Mouse (Mus musculus) CH12.LX (cell line): ENCODE data around the gene 4933402D24Rik. TPM values are rescaled to one million over a fixed set of nuclear protein-coding genes. Genes with fewer than 3 reads are reported as not detected.

Experiments
- DNase-seq: peaks from one replicate; pipeline ENCODE4 v3.0.0-alpha.2; 2013; ENCODE audit errors: extremely low read depth
- H3K27ac ChIP-seq: 2 replicates; pipeline ENCODE4 v1.5.1; 2012; ENCODE audit warnings: low read depth, mild to moderate bottlenecking, control low read depth, moderate library complexity; ENCODE audit not compliant: insufficient read depth
- H3K27me3 ChIP-seq: replicated peaks from 2 replicates; pipeline ENCODE3; 2012; ENCODE audit warnings: inconsistent platforms
- H3K36me3 ChIP-seq, 2 experiments: replicated peaks in 1 of 2; 2 replicates each; pipeline versions ENCODE3 to v1.6.1; 2012; ENCODE audit warnings: inconsistent platforms in 1 of 2, low read length in 1 of 2, mild to moderate bottlenecking in 1 of 2, mixed read lengths in 1 of 2, moderate library complexity in 1 of 2; ENCODE audit not compliant: control insufficient read depth in 1 of 2, insufficient read depth in 1 of 2
- H3K4me1 ChIP-seq, 2 experiments: 2 replicates each; pipeline ENCODE4 v1.6.1; 2012; ENCODE audit warnings: inconsistent platforms in 1 of 2, moderate library complexity in 1 of 2; ENCODE audit not compliant: insufficient read depth in 2 of 2, control insufficient read depth in 1 of 2
- H3K4me2 ChIP-seq: 2 replicates; pipeline ENCODE4 v1.6.1; 2012; ENCODE audit warnings: low read depth, mild to moderate bottlenecking, control low read depth; ENCODE audit not compliant: poor library complexity, insufficient read depth, severe bottlenecking
- H3K4me3 ChIP-seq, 3 experiments: fragments of 150-350 bp in 1 of 3; sonication (generic) in 1 of 3; replicated peaks in 1 of 3; 2 replicates each; pipeline versions ENCODE3 to v1.5.1; 2011 to 2012; ENCODE audit warnings: low read depth in 2 of 3, low read length in 2 of 3, mild to moderate bottlenecking in 2 of 3, moderate library complexity in 2 of 3, control low read depth in 1 of 3, improper control_type of control experiment in 1 of 3, inconsistent platforms in 1 of 3, mixed read lengths in 1 of 3; ENCODE audit not compliant: poor library complexity in 1 of 3
- H3K79me2 ChIP-seq: replicated peaks from 2 replicates; pipeline ENCODE4 v1.6.1; 2012; ENCODE audit warnings: mild to moderate bottlenecking, moderate library complexity; ENCODE audit not compliant: control insufficient read depth, poor library complexity, insufficient read depth, severe bottlenecking; ENCODE audit errors: extremely low read depth
- H3K9ac ChIP-seq: 2 replicates; pipeline ENCODE4 v1.6.1; 2012; ENCODE audit warnings: low read depth, mild to moderate bottlenecking, control low read depth, moderate library complexity; ENCODE audit not compliant: insufficient read depth
- H3K9me3 ChIP-seq: replicated peaks from 2 replicates; pipeline ENCODE3; 2012; ENCODE audit warnings: low read length, inconsistent platforms, mixed read lengths
- BHLHE40 ChIP-seq: IDR thresholded peaks from 2 replicates; pipeline ENCODE4 v1.6.1; 2011; ENCODE audit warnings: mild to moderate bottlenecking, low read depth, low read length, improper control_type of control experiment
- CHD1 ChIP-seq: IDR thresholded peaks from 2 replicates; pipeline ENCODE4 v1.6.1; 2012; ENCODE audit warnings: low read depth, low read length, improper control_type of control experiment, inconsistent platforms
- CTCF ChIP-seq, 2 experiments: IDR thresholded peaks in 1 of 2; conservative IDR thresholded peaks in 1 of 2; 2 replicates each; pipeline ENCODE4 v1.5.1; 2011 to 2012; ENCODE audit warnings: low read depth in 2 of 2, low read length in 2 of 2, improper control_type of control experiment in 1 of 2, inconsistent platforms in 1 of 2, mild to moderate bottlenecking in 1 of 2, moderate library complexity in 1 of 2
- E2F4 ChIP-seq: IDR thresholded peaks from 2 replicates; pipeline ENCODE4 v1.6.1; 2011; ENCODE audit warnings: low read depth, low read length, improper control_type of control experiment; ENCODE audit not compliant: insufficient replicate concordance
- ETS1 ChIP-seq: conservative IDR thresholded peaks from 2 replicates; pipeline ENCODE4 v1.6.1; 2012; ENCODE audit warnings: low read depth, mild to moderate bottlenecking, inconsistent platforms, low read length, improper control_type of control experiment, moderate library complexity
- IRF4 ChIP-seq: IDR thresholded peaks from 2 replicates; pipeline ENCODE4 v1.6.1; 2014; ENCODE audit warnings: low read depth, mild to moderate bottlenecking, inconsistent platforms, low read length, improper control_type of control experiment
- JUND ChIP-seq: conservative IDR thresholded peaks from 2 replicates; pipeline ENCODE4 v1.6.1; 2011; ENCODE audit warnings: low read depth, low read length, improper control_type of control experiment
- KAT2A ChIP-seq: IDR thresholded peaks from 2 replicates; pipeline ENCODE4 v1.6.1; 2012; ENCODE audit warnings: low read length, improper control_type of control experiment, inconsistent platforms; ENCODE audit not compliant: insufficient replicate concordance
- MAFK ChIP-seq: IDR thresholded peaks from 2 replicates; pipeline ENCODE4 v1.6.1; 2011; ENCODE audit warnings: low read length, improper control_type of control experiment; ENCODE audit not compliant: insufficient replicate concordance
- MAX ChIP-seq: IDR thresholded peaks from 2 replicates; pipeline ENCODE4 v1.6.1; 2011; ENCODE audit warnings: low read length, improper control_type of control experiment
- MAZ ChIP-seq: IDR thresholded peaks from 2 replicates; pipeline ENCODE4 v1.6.1; 2012; ENCODE audit warnings: low read depth, mild to moderate bottlenecking, inconsistent platforms, low read length, improper control_type of control experiment, moderate library complexity
- MXI1 ChIP-seq: IDR thresholded peaks from 2 replicates; pipeline ENCODE4 v1.6.1; 2011; ENCODE audit warnings: mild to moderate bottlenecking, low read depth, low read length, improper control_type of control experiment
- MYC ChIP-seq: IDR thresholded peaks from 2 replicates; pipeline ENCODE4 v1.6.1; 2011; ENCODE audit warnings: low read depth, mild to moderate bottlenecking, improper control_type of control experiment, low read length
- NRF1 ChIP-seq: IDR thresholded peaks from 2 replicates; pipeline ENCODE4 v1.6.1; 2014; ENCODE audit warnings: low read depth, mild to moderate bottlenecking, inconsistent platforms, low read length, improper control_type of control experiment, moderate library complexity
- PAX5 ChIP-seq: IDR thresholded peaks from 2 replicates; pipeline ENCODE4 v1.6.1; 2012; ENCODE audit warnings: low read length, inconsistent platforms, mixed read lengths
- RCOR1 ChIP-seq: conservative IDR thresholded peaks from 2 replicates; pipeline ENCODE4 v1.6.1; 2012; ENCODE audit warnings: low read depth, mild to moderate bottlenecking, inconsistent platforms, low read length, improper control_type of control experiment
- SIN3A ChIP-seq: IDR thresholded peaks from 2 replicates; pipeline ENCODE4 v1.6.1; 2012; ENCODE audit warnings: low read length, improper control_type of control experiment, inconsistent platforms
- SMC3 ChIP-seq: IDR thresholded peaks from 2 replicates; pipeline ENCODE4 v1.6.1; 2011; ENCODE audit warnings: low read depth, low read length, improper control_type of control experiment
- TBP ChIP-seq: conservative IDR thresholded peaks from 2 replicates; pipeline ENCODE4 v1.6.1; 2011; ENCODE audit warnings: low read depth, low read length, improper control_type of control experiment
- TCF12 ChIP-seq: IDR thresholded peaks from 2 replicates; pipeline ENCODE4 v1.6.1; 2014; ENCODE audit warnings: low read depth, mild to moderate bottlenecking, inconsistent platforms, low read length, improper control_type of control experiment
- UBTF ChIP-seq: IDR thresholded peaks from 2 replicates; pipeline ENCODE4 v1.6.1; 2012; ENCODE audit warnings: low read depth, mild to moderate bottlenecking, inconsistent platforms, low read length, improper control_type of control experiment, moderate library complexity
- USF1 ChIP-seq: IDR thresholded peaks from 2 replicates; pipeline ENCODE4 v1.6.1; 2014; ENCODE audit warnings: low read depth, mild to moderate bottlenecking, inconsistent platforms, low read length, improper control_type of control experiment
- USF2 ChIP-seq: conservative IDR thresholded peaks from 2 replicates; pipeline ENCODE4 v1.6.1; 2011; ENCODE audit warnings: low read depth, low read length, improper control_type of control experiment
- ZC3H11A ChIP-seq: IDR thresholded peaks from 2 replicates; pipeline ENCODE4 v1.6.1; 2012; ENCODE audit warnings: low read depth, mild to moderate bottlenecking, inconsistent platforms, low read length, improper control_type of control experiment
- ZKSCAN1 ChIP-seq: IDR thresholded peaks from 2 replicates; pipeline ENCODE4 v1.6.1; 2012; ENCODE audit warnings: low read depth, inconsistent platforms, low read length, improper control_type of control experiment, borderline replicate concordance
- ZMIZ1 ChIP-seq: IDR thresholded peaks from 2 replicates; pipeline ENCODE4 v1.6.1; 2012; ENCODE audit warnings: low read depth, mild to moderate bottlenecking, inconsistent platforms, low read length, improper control_type of control experiment
- dilution Hi-C: fragments of 300-500 bp; cut with MboI; formaldehyde crosslinking; loops from 2 replicates; pipeline ENCODE4 v1.14.3; 2020; ENCODE audit warnings: low sequenced_read_pairs; ENCODE audit not compliant: extremely low pct_unique_long_range_greater_than_20kb, extremely low pct_ligation_motif_present
- in situ Hi-C: fragments of 300-500 bp; cut with MboI; formaldehyde crosslinking; loops from 3 replicates; pipeline ENCODE4 v1.14.3; 2019; ENCODE audit warnings: low sequenced_read_pairs, low pct_ligation_motif_present, low pct_unique_long_range_greater_than_20kb, mixed read lengths
- polyA plus RNA-seq: library from polyadenylated mRNA; unstranded; fragments of >175 nt; gene quantifications from 2 replicates; pipeline ENCODE4 v1.2.1, GENCODE M21; 2012; ENCODE audit warnings: low read depth; ENCODE audit not compliant: insufficient read length
- total RNA-seq, 2 experiments: library from RNA; depleted of rRNA; stranded (reverse); fragments of 300-350 nt in 1 of 2; fragments of >200 nt in 1 of 2; gene quantifications; 2 replicates each; pipeline ENCODE4 v1.2.3; 2012 to 2014

4933402D24Rik gene
- total and polyA plus RNA-seq, 3 experiments = not detected

GRCm38 (mm10) chr1:63708876-63709275, 60.2 kb downstream of the 4933402D24Rik start:
- no peaks in the 10 kb centered on the region for H3K4me1 ChIP-seq
- H3K9ac ChIP-seq = no peak overlapping the region
- no peak for TF ChIP-seq MAZ
- no peak for TF ChIP-seq MAX
- TF ChIP-seq ETS1 = no peak
- no peak for TF ChIP-seq BHLHE40
- no peak for TF ChIP-seq MYC
- no peak for TF ChIP-seq PAX5
- TF ChIP-seq RCOR1 = no peak
- no peak for TF ChIP-seq E2F4
- no peak for TF ChIP-seq UBTF
- no peak for TF ChIP-seq CTCF (conservative IDR thresholded peaks at IDR 0.05 in 1 of 2, IDR thresholded peaks at IDR 0.05 in 1 of 2; ENCODE audit: low read depth in 2 of 2, low read length in 2 of 2)
- no peak for TF ChIP-seq CHD1
- no peak for TF ChIP-seq ZMIZ1
- TF ChIP-seq MXI1 = no peak
- no peak for TF ChIP-seq USF2
- no peak for TF ChIP-seq MAFK
- H3K4me3 ChIP-seq = no peak overlapping the region
- H3K9me3 ChIP-seq = no peaks in the 10 kb centered on the region
- no peak overlapping the region for H3K27ac ChIP-seq
- dilution Hi-C loops (no loop called here), in situ Hi-C loops (no loop called here)
- H3K79me2 ChIP-seq = no peaks in the 10 kb centered on the region
- no peaks in the 10 kb centered on the region for H3K27me3 ChIP-seq
- no peak overlapping the region for H3K4me2 ChIP-seq
- no peak for DNase-seq
- no peaks in the 10 kb centered on the region for H3K36me3 ChIP-seq

GRCm38 (mm10) chr1:63705733-63706132, 63.3 kb downstream of the 4933402D24Rik start:
- H3K27me3 ChIP-seq = no peaks in the 10 kb centered on the region
- dilution Hi-C loops (no loop called here), in situ Hi-C loops (no loop called here)
- no peak overlapping the region for H3K4me2 ChIP-seq
- no peak overlapping the region for H3K27ac ChIP-seq
- H3K79me2 ChIP-seq = no peaks in the 10 kb centered on the region
- H3K9me3 ChIP-seq = no peaks in the 10 kb centered on the region
- no peaks in the 10 kb centered on the region for H3K36me3 ChIP-seq
- DNase-seq = no peak
- no peak overlapping the region for H3K9ac ChIP-seq
- no peak overlapping the region for H3K4me3 ChIP-seq
- no peak for TF ChIP-seq MAX
- TF ChIP-seq TBP = no peak
- TF ChIP-seq MAFK = no peak
- no peak for TF ChIP-seq SIN3A
- TF ChIP-seq ETS1 = no peak
- no peak for TF ChIP-seq JUND
- no peak for TF ChIP-seq RCOR1
- no peak for TF ChIP-seq KAT2A
- TF ChIP-seq NRF1 = no peak
- no peak for TF ChIP-seq ZMIZ1
- TF ChIP-seq ZC3H11A = no peak
- no peak for TF ChIP-seq PAX5
- no peak for TF ChIP-seq TCF12
- TF ChIP-seq ZKSCAN1 = no peak
- no peak for TF ChIP-seq CHD1
- TF ChIP-seq MYC = no peak
- no peak for TF ChIP-seq USF1
- no peak for TF ChIP-seq SMC3
- TF ChIP-seq IRF4 = no peak
- H3K4me1 ChIP-seq = no peaks in the 10 kb centered on the region
